Mouse (Mus musculus) layer of hippocampus, adult 8-10 months (tissue): ENCODE results near the gene Efcab5. TPM values are rescaled to one million over a fixed set of nuclear protein-coding genes. Genes with fewer than 3 reads are reported as not detected.
A peak's percentile ranks its signal among the peaks of the same experiment; 100 is the strongest.
"Not testable (repeated sequence)": the region's sequence is repeated elsewhere in the genome, so short reads cannot be mapped to it uniquely, and the experiment has no call there.

Experiments
- DNase-seq, 2 experiments: peaks; one replicate each; pipeline ENCODE4 v3.0.0; 2022; ENCODE audit warnings: low spot score in 2 of 2
- microRNA-seq, 2 experiments: library from miRNA; unstranded; fragments of <30 nt; microRNA quantifications; one replicate each; pipeline ENCODE4 v1.2.0; 2022
- total RNA-seq, 4 experiments: library from RNA; stranded (reverse); gene quantifications; 2 replicates each; pipeline ENCODE4 v1.2.4; 2022

Gene Efcab5
- total RNA-seq, 4 experiments from 2014 or later, result 3.0 to 6.1 (median 4.4) TPM

DNA sequence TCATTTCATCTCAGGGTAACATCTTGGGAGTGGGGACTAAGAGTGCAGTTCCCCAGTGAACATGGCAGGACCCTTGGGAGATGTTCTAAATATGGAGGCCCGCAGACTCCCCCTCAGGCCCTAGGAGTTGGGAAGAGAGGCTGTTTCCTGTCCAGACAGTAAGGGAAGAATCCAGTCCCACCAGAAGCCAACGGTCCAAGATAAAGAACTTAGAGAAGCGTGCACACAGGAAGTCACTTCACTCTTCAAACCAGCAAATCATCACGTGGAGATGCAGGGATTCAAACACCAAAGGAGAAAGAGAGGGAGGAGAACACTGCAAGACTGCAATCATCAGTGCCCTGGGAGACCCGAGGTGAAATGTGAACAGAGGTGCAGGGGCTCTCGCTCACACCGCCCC is 91.8 kb downstream of the Efcab5 start:
- no peak for DNase-seq

DNA sequence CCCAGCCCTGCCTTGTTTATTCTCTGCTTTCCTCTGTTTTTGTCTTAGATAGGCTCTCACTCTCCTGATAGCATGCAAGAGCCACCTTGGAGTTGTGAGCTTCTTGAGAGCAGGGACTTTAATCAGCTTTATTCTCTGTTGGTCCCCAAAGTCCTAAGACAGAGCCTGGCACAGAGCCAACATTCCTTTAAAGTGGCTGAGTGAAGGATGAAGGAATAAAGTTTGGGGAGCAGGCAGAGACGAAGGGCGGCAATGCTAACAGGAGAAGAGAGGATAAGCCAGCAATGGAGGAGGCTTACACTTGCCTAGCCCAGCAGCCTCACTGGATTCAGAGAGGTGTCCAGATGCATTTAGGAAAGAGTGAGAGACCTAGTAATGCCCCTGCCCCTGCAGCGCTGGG is 92.2 kb downstream of the Efcab5 start:
- DNase-seq, result no peak

DNA sequence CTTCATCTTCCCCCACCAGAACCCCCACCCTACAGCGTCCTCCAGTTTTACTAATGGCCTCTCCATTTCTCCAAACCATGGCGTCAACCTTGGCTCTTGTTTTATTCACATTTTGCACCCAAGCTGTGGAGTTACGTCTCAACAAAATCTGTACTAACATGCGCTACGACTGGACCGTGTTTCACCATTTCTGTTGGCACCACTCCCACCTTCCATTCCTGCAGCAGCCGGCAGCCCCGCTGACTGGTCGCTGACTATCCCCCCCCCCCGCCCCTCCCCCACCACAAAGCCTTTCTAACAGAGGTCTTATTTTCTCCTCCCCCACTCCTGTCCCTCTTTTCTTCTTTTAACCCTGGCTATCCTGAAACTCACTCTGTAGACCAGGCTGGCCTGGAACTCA is 93.6 kb downstream of the Efcab5 start:
- no peak for DNase-seq

DNA sequence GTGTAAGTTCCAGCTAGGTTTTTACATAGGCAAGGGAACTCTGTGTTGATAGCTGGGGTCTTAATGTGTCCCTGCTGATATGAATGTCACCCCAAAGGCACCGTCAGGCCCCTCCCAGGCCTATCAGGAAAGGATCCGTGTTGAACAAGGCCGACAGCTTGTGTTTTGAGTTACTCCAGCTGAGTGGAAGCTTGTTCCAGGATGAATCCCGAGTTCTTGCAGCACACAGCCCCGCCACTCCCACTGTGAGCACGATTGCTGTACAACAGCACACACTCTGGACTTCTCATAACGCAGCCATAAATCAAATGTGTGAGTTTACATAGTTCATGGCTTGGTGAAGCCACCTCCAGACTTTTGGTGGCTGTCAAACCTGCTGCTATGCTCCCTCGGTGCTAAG is 94.6 kb downstream of the Efcab5 start:
- peak in 1 of 2 experiments; percentile 23 for DNase-seq

DNA sequence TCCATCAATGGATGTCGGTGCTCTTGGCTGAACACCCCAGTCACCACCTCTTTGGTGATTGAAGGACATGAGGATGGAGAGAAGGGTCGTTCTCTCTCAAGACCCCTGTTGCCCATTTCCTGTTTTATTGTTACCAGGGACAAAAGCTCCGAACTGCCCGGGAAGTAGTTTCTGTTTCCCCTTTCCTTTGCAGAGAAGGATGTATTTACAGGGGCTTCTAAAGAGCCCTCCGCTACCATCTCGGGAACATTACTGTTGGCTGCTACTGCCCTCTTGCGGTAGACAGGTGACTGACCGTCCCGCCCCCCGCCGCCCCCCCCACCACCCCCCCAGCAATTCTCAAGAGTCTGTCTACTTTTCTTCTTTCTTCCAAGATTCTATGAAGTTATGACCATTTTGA is 95.6 kb downstream of the Efcab5 start:
- no peak for DNase-seq

DNA sequence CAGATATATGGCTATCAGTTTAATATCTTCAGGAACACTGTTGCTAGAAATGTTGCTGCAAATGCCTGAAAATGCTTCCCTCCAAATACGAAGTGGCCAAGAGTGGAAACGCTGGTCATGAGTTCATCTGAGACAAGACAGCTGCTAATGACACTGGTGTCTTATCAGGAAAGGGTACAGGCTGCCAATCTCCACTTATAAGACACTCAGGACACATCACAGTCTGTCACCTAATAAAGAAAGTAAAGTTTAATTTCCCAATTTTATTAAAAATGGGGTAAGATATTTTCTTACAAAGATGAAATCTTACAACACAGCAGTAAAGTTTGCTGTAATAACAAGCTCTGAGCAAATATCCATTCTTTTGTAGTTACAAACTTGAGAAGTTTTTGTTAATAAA is 99.6 kb downstream of the Efcab5 start:
- no peak for DNase-seq

DNA sequence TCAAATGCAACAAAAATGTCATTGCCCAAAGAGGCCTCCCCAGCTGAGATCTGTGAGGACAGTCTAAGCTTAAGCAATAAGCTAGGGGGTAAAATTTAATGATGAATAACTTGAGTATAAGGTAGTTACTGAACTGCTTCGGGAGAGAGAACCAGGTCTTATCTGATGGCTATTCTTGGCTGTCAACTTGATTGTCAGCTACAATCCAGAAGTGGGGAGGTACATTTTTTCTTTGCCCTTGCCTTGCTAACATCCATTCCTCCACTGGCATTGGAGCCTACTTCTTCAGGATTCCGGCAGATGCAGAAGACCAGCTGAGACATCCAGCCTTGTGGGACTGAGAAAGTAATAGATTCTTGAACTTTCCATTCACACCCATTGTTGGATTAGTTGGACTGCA is 101.8 kb downstream of the Efcab5 start:
- DNase-seq, result no peak

DNA sequence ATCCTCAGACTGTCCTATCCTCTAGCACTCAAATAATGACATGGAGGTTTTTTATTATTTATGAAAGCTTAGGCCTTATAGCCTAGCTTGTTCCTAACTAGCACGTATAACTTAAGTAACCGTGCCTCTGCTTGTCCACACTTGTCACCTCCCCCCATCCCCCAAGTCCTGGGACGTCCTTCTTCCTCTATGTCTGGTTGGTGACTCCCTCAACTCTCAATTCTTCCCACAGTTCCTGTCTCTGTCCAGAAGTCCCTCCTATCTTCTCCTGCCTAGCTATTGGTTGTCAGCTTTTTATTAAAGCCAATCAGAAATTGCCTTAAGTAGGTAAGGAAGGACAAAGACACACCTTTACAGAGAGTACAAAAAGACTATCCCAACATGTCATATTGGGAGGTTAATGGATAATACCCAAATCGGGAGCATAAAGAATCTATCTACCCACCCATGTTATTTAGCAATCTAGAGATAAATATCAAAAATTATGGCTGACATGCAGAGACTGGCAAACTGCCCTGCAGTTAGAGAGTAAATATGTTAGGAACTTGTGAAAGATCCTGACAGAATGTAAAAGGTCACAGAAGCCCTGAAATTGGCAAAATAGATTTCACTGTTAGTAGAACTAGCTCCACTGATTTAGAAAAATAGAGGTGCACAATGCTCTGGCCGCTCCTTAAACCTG is 104.6 kb downstream of the Efcab5 start:
- no peak for DNase-seq

DNA sequence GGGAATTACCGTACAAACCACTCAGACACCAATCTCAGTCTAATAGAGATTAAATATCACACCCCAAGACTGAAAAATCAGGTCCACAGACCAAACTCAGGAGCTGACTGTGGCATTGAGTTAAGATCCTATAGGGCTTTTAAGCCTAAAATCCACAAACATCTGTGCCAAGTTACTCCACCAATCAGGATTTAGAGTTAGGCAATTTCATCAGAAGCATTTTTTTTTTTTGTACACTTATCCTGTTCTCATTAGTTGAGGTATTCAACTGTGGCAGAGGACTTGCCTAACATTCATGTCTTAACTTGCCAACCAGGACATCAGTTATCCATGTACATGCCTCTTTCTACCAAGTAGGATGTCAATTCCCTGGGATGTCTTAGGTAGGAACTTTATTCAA is 109.4 kb downstream of the Efcab5 start:
- DNase-seq, result no peak

DNA sequence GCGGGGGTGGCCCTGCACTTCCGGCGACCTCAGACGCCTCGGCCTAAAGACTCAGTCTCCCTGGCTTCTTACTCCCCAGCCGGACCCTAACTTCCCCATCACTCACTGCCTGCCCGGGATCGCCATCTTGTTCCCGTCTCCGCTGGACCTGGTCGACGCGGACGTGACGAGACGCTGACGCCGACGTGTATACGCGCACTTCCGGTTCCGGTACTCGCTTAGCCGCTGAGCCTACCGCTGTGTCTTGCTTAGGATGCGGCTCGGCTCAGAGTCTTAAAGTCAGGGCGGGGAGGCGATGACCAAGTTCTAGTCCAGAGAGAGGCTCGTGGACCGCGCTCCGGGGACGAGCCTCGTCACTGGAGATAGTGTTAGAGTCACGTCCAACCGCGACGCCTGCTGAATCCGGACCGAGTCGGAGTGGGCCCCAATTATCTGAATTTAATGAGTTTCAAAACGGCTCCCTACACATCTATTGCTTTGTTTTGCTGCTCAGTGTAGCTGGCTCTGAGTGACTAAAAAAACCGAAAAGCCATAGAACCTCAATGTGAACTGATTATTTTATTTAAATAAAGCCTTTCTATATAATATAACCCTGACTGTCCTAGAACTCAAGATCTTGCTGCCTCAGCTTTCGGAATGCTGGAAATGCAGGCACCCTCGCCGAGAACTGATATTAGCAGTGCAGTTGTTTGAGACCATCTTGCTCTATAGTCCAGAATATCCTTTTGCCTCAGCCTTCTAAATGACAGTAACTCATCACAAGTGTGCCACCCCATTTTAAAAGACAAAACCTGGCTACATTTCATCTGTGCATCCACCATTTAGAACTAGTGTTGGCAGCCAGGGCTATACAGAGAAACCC is 110.3 kb downstream of the Efcab5 start, which contains the start of gene Nsrp1:
Gene Nsrp1, minus strand, starts transcription at position 163 of the 862 bp plus-strand sequence.
- DNase-seq, result peak; percentile 91 to 92

DNA sequence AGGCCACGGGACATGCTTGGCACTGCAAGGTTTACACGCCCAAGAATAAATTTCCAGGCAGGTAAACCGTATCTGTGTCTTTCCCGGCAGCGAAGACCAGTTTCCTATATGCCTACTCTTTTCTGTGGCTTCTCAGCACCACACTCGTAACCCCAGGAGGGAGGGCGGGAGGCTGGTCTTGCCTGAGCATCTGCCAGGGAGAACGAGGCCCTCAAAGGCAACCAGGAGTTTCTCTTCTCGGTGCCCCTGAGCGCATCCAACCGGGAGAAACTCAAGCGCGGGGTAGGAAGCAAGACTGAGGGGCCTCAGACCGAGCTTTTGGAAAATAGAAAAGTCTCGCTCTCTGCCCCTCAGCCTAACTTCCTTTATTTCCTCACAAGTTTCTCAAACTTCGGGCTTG is 111.0 kb downstream of the Efcab5 start:
- DNase-seq, result no peak

DNA sequence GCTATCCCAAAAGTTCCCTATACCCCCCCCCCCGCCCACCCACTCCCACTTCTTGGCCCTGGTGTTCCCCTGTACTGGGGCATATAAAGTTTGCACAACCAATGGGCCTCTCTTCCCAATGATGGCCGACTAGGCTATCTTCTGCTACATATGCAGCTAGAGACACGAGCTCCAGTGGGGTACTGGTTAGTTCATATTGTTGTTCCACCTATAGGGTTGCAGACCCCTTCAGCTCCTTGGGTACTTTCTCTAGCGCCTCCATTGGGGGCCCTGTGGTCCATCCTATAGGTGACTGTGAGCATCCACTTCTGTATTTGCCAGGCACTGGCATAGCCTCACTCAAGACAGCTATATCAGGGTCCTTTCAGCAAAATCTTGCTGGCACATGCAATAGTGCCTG is 111.4 kb downstream of the Efcab5 start:
- not testable (repeated sequence) for DNase-seq

DNA sequence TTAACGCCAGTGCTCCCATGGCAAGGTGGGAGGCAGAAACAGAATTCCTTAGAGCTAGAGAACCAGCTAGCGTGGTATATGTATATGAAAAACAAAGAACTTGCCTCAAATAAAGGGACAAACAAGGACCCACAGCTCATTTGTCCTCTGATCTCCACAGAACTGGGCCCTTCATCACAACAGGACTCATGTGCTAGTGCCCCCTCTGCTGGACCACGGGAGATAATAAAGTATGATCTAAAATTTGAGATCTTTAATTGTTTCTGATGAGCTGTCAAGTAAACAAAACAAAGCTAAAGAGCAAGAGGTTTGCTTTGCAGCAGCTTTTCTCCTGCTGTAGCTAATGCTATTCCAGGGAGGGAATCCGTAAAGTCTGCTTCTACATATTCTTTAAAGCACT is 118.0 kb downstream of the Efcab5 start:
- no peak for DNase-seq

DNA sequence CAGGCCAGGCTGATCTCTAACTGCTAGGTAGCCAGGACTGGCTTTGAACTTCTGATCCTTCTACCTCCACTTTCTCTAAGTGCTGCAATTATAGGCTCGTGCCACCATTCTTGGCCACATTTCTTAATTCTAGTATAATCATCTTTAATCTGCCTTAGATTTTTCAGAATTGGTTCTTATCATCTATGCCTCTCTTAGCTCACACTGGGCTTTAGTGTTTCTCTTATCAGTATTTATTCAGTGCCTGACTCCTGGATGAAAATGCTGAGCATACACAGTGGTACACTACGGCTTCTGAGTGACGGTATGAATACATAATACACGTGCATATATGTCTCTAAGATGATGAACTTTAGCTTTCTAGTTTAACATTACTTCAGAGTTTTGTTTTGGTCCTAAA is 119.9 kb downstream of the Efcab5 start:
- DNase-seq, result no peak

DNA sequence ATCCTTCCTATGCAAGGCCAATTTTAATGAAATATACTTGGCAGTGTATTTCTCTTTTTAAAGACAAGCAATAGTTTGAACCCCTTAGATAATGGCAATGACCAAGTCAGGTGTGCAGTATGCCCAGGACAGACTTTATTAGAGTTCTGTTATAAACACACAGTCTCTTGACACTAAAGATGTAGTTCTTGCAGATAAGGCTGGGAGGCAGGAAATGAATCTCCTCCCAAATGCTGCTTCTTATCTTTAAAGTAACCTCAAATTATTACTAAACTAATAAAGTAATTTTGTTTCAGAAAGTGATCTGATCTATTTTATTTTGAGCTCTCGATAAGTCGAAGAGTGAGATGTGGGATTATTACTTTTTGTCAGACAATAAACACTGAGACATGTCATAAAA is 125.4 kb downstream of the Efcab5 start:
- DNase-seq, result no peak

DNA sequence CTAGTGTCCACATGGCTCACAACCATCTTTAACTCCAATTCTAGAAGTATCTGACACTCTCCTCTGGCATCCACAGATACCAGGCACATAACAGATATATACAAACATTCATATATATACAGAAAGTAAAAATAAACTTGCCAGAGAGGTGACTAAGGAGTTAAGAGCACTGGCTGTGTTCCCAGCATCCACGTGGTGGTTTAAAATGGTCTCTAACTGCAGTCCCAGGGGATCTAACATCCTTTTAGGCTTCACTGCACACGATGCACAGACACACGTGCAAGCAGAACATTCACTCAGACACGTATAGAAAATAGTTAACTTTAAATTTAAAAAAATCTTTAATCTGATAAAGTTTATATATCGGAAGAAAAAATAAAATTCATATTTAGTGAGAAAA is 126.8 kb downstream of the Efcab5 start:
- DNase-seq, result no peak

DNA sequence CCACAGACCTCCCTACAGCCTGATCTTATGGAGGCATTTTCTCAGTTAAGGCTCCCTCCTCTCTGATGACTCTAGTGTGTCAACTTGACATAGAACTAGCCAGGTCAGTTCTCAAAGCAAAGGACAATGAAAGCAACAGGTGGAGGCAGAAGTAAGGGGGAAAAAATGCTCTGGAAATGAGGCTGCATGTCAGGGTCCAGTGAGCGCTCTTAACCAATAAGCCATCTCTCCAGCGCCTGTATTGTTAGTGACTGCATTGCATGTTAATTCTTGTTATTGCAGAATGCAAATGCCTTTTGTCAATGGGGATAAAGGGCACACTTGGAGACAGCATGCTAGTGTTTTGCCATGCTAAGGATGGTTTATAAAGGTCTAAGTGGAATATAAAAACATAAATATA is 146.0 kb downstream of the Efcab5 start:
- DNase-seq, result no peak

DNA sequence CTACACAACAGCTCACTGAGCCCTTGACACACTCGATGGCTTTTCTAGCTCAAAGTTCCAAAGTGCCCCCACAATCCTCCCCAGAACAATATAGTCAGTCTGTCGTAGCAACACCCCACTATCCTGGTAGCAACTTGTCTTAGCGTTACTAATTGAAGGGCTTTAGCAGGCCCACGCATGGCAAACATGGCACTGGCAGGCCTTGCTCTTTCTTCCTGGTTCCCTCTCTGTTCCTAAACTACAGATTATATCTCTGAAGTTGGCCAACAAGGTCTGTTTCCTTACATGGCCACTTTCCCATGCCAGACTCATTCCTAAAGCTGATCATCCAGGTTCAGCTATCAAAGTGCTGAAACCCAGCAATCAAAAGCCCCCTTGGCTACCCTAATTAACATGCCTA is 146.9 kb downstream of the Efcab5 start:
- no peak for DNase-seq

Small RNA genes within 50 kb of the gene (microRNA-seq; reads per million reads assigned to microRNA genes)
- gene Mir423, result 948 to 1,936 reads per million in 2 experiments

Other genes with a start within 250 kb of the Efcab5 start
- gene Slc6a4, start 190.4 kb downstream of the Efcab5 start, total RNA-seq, result under 1 TPM in 1 of 4 experiments, not detected in 3; 0.14 TPM
- 10 to 100 TPM; 15.0 to 20.8 (median 19.8) TPM for gene Nsrp1, start 110.5 kb downstream of the Efcab5 start, total RNA-seq
- gene Ssh2, start 27.3 kb upstream of the Efcab5 start, total RNA-seq, result 10 to 100 TPM; 33.1 to 38.3 (median 36.1) TPM